Mouse (Mus musculus): ENCODE results near the gene Grik3. TPM values are rescaled to one million over a fixed set of nuclear protein-coding genes. Genes with fewer than 3 reads are reported as not detected.

Gene Grik3
- total RNA-seq, 1 experiment, result 9.8 TPM

- Histone ChIP-seq H3K36me3 (ENCODE audit: control insufficient read depth, insufficient read depth, low read length, poor library complexity, severe bottlenecking) (peaks cover 23% of the 10 kb centered on the region; the same call in 1 of the 2 replicates), H3K27ac (ENCODE audit: insufficient read depth, low read depth, low read length, poor library complexity, severe bottlenecking) (no peak overlapping the region), H3K4me1 (ENCODE audit: control insufficient read depth in 2 of 2, insufficient read depth in 2 of 2, low read length in 2 of 2, poor library complexity in 1 of 2) (peaks cover 0 to 8% of the 10 kb centered on the region in 2 experiments; a peak in 3 of 4 replicates), H3K4me3 (ENCODE audit: insufficient read depth in 1 of 2, low read depth in 1 of 2, low read length in 2 of 2, poor library complexity in 1 of 2, severe bottlenecking in 1 of 2) (no peak overlapping the region), H3K9me3 (ENCODE audit: control insufficient read depth, insufficient read depth, low read depth, low read length) (no peaks in the 10 kb centered on the region), H3K9ac (ENCODE audit: insufficient read depth, low read depth, low read length, poor library complexity, severe bottlenecking) (no peak overlapping the region)
- DNase-seq (ENCODE audit: low read depth, low spot score), result no peak
- in situ Hi-C loops (cut with MboI; ENCODE audit: low sequenced_read_pairs in 2 of 2, unreplicated experiment in 2 of 2), result no loop called here
- no peak for TF ChIP-seq ZNF384 (IDR thresholded peaks at IDR 0.05; ENCODE audit: low read depth, low read length)
- TF ChIP-seq HCFC1 (IDR thresholded peaks at IDR 0.05; ENCODE audit: borderline replicate concordance, insufficient read depth, low read length), result no peak
- TF ChIP-seq MAFK (IDR thresholded peaks at IDR 0.05; ENCODE audit: insufficient read depth, low read depth, low read length), result no peak
- no peak for TF ChIP-seq CHD2 (IDR thresholded peaks at IDR 0.05; ENCODE audit: low read depth, low read length)
- no peak for TF ChIP-seq ZC3H11A (IDR thresholded peaks at IDR 0.05; ENCODE audit: borderline replicate concordance, low read depth, low read length)
Measured at GRCm38 (mm10) chr4:125656031-125656430, 165.5 kb downstream of the Grik3 start.

- no peak for DNase-seq (ENCODE audit: low read depth, low spot score)
- in situ Hi-C loops (cut with MboI; ENCODE audit: low sequenced_read_pairs in 2 of 2, unreplicated experiment in 2 of 2), result no loop called here
- TF ChIP-seq MAFK (IDR thresholded peaks at IDR 0.05; ENCODE audit: insufficient read depth, low read depth, low read length) (no peak), CHD2 (IDR thresholded peaks at IDR 0.05; ENCODE audit: low read depth, low read length) (no peak), ZC3H11A (IDR thresholded peaks at IDR 0.05; ENCODE audit: borderline replicate concordance, low read depth, low read length) (no peak), HCFC1 (IDR thresholded peaks at IDR 0.05; ENCODE audit: borderline replicate concordance, insufficient read depth, low read length) (no peak), ZNF384 (IDR thresholded peaks at IDR 0.05; ENCODE audit: low read depth, low read length) (no peak)
- peaks cover 29% of the 10 kb centered on the region; the same call in 1 of the 2 replicates for H3K36me3 ChIP-seq (ENCODE audit: control insufficient read depth, insufficient read depth, low read length, poor library complexity, severe bottlenecking)
- H3K9me3 ChIP-seq (ENCODE audit: control insufficient read depth, insufficient read depth, low read depth, low read length), result no peaks in the 10 kb centered on the region
- no peak overlapping the region for H3K27ac ChIP-seq (ENCODE audit: insufficient read depth, low read depth, low read length, poor library complexity, severe bottlenecking)
- no peak overlapping the region for H3K9ac ChIP-seq (ENCODE audit: insufficient read depth, low read depth, low read length, poor library complexity, severe bottlenecking)
- H3K4me1 ChIP-seq (ENCODE audit: control insufficient read depth in 2 of 2, insufficient read depth in 2 of 2, low read length in 2 of 2, poor library complexity in 1 of 2), result no peaks in the 10 kb centered on the region
- H3K4me3 ChIP-seq (ENCODE audit: insufficient read depth in 1 of 2, low read depth in 1 of 2, low read length in 2 of 2, poor library complexity in 1 of 2, severe bottlenecking in 1 of 2), result no peak overlapping the region
Measured at GRCm38 (mm10) chr4:125658376-125658775, 167.9 kb downstream of the Grik3 start.

- no peak for TF ChIP-seq CHD2 (IDR thresholded peaks at IDR 0.05; ENCODE audit: low read depth, low read length)
- TF ChIP-seq HCFC1 (IDR thresholded peaks at IDR 0.05; ENCODE audit: borderline replicate concordance, insufficient read depth, low read length), result no peak
- TF ChIP-seq ZC3H11A (IDR thresholded peaks at IDR 0.05; ENCODE audit: borderline replicate concordance, low read depth, low read length), result no peak
- no peak for TF ChIP-seq MAFK (IDR thresholded peaks at IDR 0.05; ENCODE audit: insufficient read depth, low read depth, low read length)
- no peak for TF ChIP-seq ZNF384 (IDR thresholded peaks at IDR 0.05; ENCODE audit: low read depth, low read length)
- in situ Hi-C loops (cut with MboI; ENCODE audit: low sequenced_read_pairs in 2 of 2, unreplicated experiment in 2 of 2), result no loop called here
- Histone ChIP-seq H3K9me3 (ENCODE audit: control insufficient read depth, insufficient read depth, low read depth, low read length) (no peaks in the 10 kb centered on the region), H3K9ac (ENCODE audit: insufficient read depth, low read depth, low read length, poor library complexity, severe bottlenecking) (no peak overlapping the region), H3K27ac (ENCODE audit: insufficient read depth, low read depth, low read length, poor library complexity, severe bottlenecking) (no peak overlapping the region), H3K36me3 (ENCODE audit: control insufficient read depth, insufficient read depth, low read length, poor library complexity, severe bottlenecking) (peaks cover 27% of the 10 kb centered on the region; the same call in 1 of the 2 replicates), H3K4me1 (ENCODE audit: control insufficient read depth in 2 of 2, insufficient read depth in 2 of 2, low read length in 2 of 2, poor library complexity in 1 of 2) (peaks cover 0 to 10% of the 10 kb centered on the region in 2 experiments; a peak in 1 of 4 replicates), H3K4me3 (ENCODE audit: insufficient read depth in 1 of 2, low read depth in 1 of 2, low read length in 2 of 2, poor library complexity in 1 of 2, severe bottlenecking in 1 of 2) (no peak overlapping the region)
- DNase-seq (ENCODE audit: low read depth, low spot score), result no peak
Measured at GRCm38 (mm10) chr4:125661982-125662381, 171.5 kb downstream of the Grik3 start.

- H3K4me1 ChIP-seq (ENCODE audit: control insufficient read depth in 2 of 2, insufficient read depth in 2 of 2, low read length in 2 of 2, poor library complexity in 1 of 2), result peaks cover 0 to 10% of the 10 kb centered on the region in 2 experiments; a peak in 1 of 4 replicates
- in situ Hi-C loops (cut with MboI; ENCODE audit: low sequenced_read_pairs in 2 of 2, unreplicated experiment in 2 of 2), result no loop called here
- no peak overlapping the region for H3K27ac ChIP-seq (ENCODE audit: insufficient read depth, low read depth, low read length, poor library complexity, severe bottlenecking)
- no peak overlapping the region for H3K4me3 ChIP-seq (ENCODE audit: insufficient read depth in 1 of 2, low read depth in 1 of 2, low read length in 2 of 2, poor library complexity in 1 of 2, severe bottlenecking in 1 of 2)
- H3K9me3 ChIP-seq (ENCODE audit: control insufficient read depth, insufficient read depth, low read depth, low read length), result no peaks in the 10 kb centered on the region
- no peak for DNase-seq (ENCODE audit: low read depth, low spot score)
- no peak overlapping the region for H3K9ac ChIP-seq (ENCODE audit: insufficient read depth, low read depth, low read length, poor library complexity, severe bottlenecking)
- H3K36me3 ChIP-seq (ENCODE audit: control insufficient read depth, insufficient read depth, low read length, poor library complexity, severe bottlenecking), result peaks cover 21% of the 10 kb centered on the region; the same call in 1 of the 2 replicates
- TF ChIP-seq CHD2 (IDR thresholded peaks at IDR 0.05; ENCODE audit: low read depth, low read length) (no peak), HCFC1 (IDR thresholded peaks at IDR 0.05; ENCODE audit: borderline replicate concordance, insufficient read depth, low read length) (no peak), MAFK (IDR thresholded peaks at IDR 0.05; ENCODE audit: insufficient read depth, low read depth, low read length) (no peak), ZC3H11A (IDR thresholded peaks at IDR 0.05; ENCODE audit: borderline replicate concordance, low read depth, low read length) (no peak), ZNF384 (IDR thresholded peaks at IDR 0.05; ENCODE audit: low read depth, low read length) (no peak)
Measured at GRCm38 (mm10) chr4:125663262-125663661, 172.8 kb downstream of the Grik3 start.
